Mouse (Mus musculus) heart, postnatal 4 days (tissue): Measurements from ENCODE around the gene Plaur. TPM values are rescaled to one million over a fixed set of nuclear protein-coding genes. Genes with fewer than 3 reads are reported as not detected.

Experiments
- DNase-seq: peaks from one replicate; pipeline ENCODE4 v3.0.0; 2021
- total RNA-seq, 2 experiments: library from RNA; stranded (reverse); gene quantifications; 2 replicates each; pipeline ENCODE4 v1.2.3; 2021

The Plaur gene
- total RNA-seq = 10 to 100 TPM in 1 of 2 experiments, 1 to 10 TPM in 1; 6.4 to 10.4 TPM

- peak; percentile 53 for DNase-seq
Observed at GRCm38 (mm10) chr7:24462388-24463319, at the start of gene Plaur. Gene Plaur (plus strand): TSS chr7:24462484.

- no peak for DNase-seq
Observed at GRCm38 (mm10) chr7:24413630-24414029, 48.7 kb upstream of the Plaur start.

DNA sequence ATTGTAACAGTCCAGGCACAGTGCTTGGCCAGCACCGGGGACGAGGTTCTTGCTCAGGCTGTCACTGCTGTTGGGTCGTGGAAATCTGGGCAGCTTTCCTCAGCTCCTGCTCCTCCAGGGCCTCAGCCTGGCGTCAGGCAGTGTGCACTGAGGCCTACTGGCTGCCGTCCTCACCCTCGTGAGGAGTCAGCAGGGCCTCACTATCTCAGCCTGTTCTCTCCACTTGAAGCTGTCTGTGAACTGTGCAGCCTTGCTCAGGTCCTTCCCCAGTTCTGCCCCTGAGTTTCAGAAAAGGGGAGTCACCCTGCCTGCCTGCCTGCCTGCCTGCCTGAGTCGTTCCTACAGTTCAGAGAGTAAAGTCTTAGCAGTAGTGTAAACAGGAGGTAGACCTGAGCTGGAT is 47.0 kb upstream of the Plaur start:
- DNase-seq = no peak

DNA sequence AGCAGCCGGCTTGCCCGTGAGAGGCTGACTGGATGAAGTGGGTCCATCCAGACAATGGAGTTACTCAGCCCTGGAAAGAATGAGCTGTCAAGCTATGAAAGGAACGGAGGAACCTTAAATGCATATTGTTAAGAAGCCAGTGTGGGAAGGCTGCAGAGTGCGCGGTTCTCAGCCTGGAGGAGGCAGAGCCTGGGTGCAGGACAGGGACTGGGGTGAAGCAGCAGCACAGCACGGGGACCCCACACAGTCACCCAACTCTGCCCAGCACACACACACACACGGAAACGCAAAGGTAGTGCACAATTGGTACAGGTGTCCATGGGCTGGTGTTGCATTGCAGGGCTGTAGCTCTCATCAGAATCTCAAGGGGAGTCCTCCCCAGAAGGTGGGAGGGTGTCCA is 42.7 kb upstream of the Plaur start:
- no peak for DNase-seq

DNA sequence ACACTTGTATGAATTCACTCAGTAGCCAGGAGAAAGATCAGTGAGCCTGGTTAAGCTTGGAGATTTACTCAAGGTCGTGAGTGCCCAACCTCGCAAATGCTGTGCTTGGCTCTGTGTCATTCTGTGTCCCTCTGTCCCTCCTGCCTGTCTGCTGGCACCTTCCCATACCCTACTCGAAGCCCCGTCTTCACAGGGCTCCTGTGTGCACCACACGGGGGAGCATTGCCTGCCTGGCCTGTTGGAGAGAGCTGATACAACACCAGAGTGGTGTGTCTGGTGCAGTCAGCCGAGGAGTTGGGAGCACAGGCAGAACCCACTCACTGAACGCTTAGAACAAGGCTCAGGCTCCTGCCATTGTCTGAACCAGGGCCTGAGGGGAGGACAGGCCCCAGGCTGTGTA is 40.6 kb upstream of the Plaur start:
- no peak for DNase-seq

GRCm38 (mm10) chr7:24422251-24422650 is 40.0 kb upstream of the Plaur start:
- DNase-seq = no peak

GRCm38 (mm10) chr7:24423107-24423763 is 39.0 kb upstream of the Plaur start:
- no peak for DNase-seq

- DNase-seq = peak; percentile 75
Observed at GRCm38 (mm10) chr7:24423956-24424732, 38.1 kb upstream of the Plaur start.

DNA sequence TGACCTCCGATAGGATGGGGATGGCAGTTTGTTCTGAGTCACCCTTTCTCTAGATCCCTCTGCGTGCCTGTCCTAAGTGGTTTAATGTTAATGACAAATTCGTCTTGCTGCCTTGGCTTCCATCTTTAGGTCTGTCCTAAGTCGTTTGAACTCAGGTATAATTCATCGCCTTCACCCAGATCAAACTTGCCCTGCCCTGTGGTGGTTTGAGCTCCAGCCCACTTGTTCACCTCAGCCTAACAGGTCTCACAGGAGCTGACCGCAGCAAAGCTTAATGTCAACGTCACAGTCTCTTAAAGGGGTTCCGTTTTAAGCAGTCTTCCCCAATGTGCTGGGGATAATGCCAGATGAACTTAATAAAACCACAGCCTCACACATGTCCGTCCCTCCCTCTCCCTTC is 36.4 kb upstream of the Plaur start:
- no peak for DNase-seq

- no peak for DNase-seq
Observed at GRCm38 (mm10) chr7:24427168-24427567, 35.1 kb upstream of the Plaur start.

GRCm38 (mm10) chr7:24428725-24429124 is 33.6 kb upstream of the Plaur start:
- DNase-seq = no peak

DNA sequence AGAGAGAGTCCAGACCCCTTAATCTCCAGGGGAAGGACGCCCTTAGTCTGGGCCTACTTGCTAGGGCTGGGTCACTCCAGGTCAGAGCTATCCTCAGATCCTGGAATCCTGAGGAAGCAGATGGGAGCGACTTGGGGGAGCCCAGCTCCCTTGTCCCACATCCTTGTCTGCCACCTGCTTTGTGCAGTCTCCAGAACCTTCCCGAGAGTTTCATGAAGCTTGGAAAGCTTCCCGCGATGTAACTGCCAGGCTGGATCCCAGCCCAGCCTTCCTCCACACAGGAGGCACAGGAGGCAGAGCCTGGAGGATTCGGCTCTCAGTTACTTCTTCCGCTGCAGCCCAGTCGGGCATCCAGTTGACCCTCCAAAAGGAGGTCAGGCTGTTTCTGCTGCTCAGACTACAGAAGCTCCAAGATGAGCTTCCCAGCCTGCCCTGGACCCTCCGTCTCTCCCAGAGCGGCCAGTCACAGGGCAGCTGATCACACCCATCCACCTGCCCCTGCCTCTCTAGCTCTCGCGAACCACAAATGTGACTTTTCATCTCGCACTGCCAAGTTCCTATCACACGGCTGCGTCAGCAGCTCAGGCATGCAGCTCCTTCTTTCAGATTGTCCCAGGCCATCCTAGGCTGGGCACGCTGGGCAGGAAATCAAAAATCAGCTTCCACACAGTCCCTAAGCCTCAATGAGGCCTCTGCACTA is 32.7 kb upstream of the Plaur start:
- DNase-seq = peak; percentile 51

DNA sequence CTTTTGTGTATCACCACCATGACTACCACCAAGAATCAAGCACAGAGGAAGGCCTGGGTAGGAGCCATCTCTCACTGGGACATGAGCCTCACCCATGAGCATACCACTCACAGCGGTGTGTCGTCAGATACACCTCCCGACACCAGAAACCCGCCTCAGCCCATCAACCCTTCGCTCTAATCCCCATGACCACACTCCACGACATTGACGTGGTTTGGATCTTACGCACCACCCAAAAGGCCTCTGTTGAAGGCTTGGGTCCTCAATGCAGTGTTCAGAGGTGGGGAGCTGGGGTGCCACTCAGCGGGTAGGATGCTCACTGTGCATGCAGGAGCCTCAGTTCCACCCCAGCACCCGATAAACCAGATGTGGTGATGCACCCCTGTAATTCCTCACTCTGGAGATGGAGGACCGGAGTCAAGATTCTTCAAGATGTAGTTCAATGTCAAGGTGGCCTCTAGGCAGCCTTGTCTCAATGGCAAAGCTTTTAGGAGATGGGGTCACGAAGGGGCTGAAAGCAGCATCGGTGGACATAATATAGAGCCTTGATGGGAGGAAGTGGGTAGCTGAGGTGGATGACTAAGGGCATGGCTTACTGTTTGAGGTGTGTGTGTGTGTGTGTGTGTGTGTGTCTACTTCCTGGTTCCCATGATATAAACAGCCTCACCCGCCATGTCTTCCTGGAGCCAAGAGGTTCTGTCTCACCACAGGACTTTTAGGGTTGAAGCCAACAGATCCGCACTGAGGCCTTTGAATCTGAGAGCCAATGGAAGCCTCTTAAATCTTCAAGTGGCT is 31.5 kb upstream of the Plaur start:
- no peak for DNase-seq

DNA sequence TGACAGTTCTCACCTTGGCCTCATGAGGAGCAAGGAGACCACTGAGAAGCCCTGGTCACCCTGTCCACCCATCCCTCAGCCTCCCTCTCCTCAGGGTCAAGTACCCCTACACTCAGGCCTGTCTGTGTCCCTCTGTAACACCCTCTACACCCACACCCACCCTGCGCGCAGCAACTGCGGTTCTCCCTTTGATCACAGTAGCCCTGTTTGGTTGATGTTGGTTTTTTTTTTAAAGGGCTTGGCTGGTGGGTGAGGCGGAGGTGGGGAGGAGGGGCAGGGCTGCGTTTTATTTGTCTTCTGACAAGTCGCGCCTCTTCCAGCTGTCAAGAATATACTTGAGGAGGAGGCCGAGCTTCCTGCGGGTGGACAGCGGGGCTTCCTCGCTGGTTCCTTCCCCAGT is 30.6 kb upstream of the Plaur start:
- no peak for DNase-seq

- no peak for DNase-seq
Observed at GRCm38 (mm10) chr7:24435305-24435704, 27.0 kb upstream of the Plaur start.

DNA sequence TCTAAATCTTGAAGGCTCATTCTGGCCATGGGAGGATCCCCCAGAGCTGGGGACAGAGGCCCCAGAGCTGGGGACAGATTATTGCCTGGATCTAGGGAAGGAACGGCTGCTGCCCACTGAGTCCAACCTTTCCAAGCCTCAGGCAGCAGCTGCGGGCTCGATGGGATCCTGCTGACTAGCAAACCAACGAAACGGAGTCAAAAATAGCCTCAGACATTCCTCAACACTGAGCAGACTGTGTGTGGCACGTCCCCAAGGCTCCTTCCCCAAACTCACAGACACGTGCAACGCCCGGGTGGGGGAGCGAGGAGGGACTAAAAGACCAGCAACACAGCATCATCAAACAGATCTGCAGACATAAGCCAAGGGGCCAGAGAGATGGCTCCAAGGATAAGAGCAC is 24.3 kb upstream of the Plaur start:
- DNase-seq = peak; percentile 43

DNA sequence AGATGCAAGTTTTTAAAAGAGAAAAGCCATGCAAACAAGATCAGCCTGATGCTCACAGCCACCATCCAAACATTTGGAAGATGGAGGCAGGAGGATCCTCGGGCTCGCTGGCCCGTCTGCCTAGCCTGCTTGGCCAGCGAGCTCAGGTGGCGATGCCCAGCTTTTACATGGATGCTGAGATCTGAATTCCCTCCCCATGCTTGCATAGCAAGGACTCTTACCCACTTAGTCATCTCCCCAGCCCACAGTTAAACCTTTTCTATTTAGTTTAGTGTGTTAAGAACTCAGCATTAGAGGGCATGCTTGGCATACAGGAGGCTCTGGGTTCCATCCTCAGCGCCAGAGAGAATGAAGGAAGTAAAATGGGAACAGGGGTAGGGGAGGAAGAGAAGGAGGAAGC is 23.1 kb upstream of the Plaur start:
- no peak for DNase-seq

GRCm38 (mm10) chr7:24439891-24440290 is 22.4 kb upstream of the Plaur start:
- no peak for DNase-seq

GRCm38 (mm10) chr7:24441785-24442184 is 20.5 kb upstream of the Plaur start:
- DNase-seq = peak; percentile 78

DNA sequence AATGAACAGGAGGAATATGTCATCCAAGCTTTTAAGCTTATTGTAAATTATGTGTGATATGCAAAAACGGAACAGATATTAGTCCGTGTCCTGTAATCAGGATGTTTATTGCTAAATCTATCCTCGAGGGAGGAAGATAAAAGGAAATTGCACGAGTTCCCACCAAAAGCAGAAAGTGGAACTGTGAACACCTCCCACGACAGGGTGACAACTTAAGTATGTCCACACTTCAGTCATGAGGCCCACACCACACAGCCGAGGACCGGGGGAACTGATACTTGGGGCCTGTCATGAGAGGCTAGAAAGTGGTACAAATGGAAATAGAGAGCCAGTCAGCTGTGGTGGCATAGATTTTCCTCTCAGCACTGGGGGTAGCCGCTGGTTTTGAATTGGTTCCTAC is 20.0 kb upstream of the Plaur start:
- DNase-seq = no peak

GRCm38 (mm10) chr7:24445266-24445926 is 16.9 kb upstream of the Plaur start:
- DNase-seq = no peak
